Mouse (Mus musculus): ENCODE results near the gene Tmem196. TPM values are rescaled to one million over a fixed set of nuclear protein-coding genes. Genes with fewer than 3 reads are reported as not detected.
"Not testable (repeated sequence)": the region's sequence is repeated elsewhere in the genome, so short reads cannot be mapped to it uniquely, and the experiment has no call there.

Tmem196 gene
- polyA plus RNA-seq, 1 experiment from 2014 or later: 1.1 TPM

DNA sequence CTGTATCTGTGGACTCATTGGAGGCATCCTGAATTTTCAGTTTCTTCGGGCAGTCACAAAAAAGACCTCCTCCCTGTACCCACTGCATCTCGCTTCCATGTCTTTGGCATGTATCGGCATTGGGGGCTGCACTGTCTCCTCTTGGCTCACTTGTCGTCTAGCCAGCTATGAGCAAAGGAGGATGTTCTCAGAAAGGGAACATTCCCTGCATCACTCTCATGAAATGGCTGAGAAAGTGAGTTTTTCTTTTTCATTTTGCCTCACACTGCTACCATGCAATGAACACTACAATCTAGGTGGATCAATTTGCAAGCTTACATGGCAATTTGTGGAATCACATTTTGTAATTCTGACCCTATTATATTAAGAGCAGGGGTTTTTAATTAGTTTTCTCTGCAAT lies 69.1 kb downstream of the Tmem196 start:
- Histone ChIP-seq H3K4me3 (ENCODE audit: low read length) (no peak overlapping the region), H3K4me2 (ENCODE audit: low read depth, low read length) (no peak overlapping the region), H3K27ac (ENCODE audit: low read length) (no peak overlapping the region), H3K4me1 (ENCODE audit: control insufficient read depth, insufficient read depth, low read length) (no peaks in the 10 kb centered on the region), H3K36me3 (ENCODE audit: control insufficient read depth, insufficient read depth) (no peaks in the 10 kb centered on the region), H3K9me3 (replicated peaks; ENCODE audit: control insufficient read depth, low read length) (no peaks in the 10 kb centered on the region), H3K27me3 (ENCODE audit: control insufficient read depth, insufficient read depth, low read length) (no peaks in the 10 kb centered on the region; the same call in 1 of the 2 replicates), H3K9ac (ENCODE audit: low read length) (no peak overlapping the region)
- 70% methylated on average over 4 of the region's 4 CpGs for WGBS
- ATAC-seq (replicated peaks; ENCODE audit: extremely low read depth, insufficient read depth, low FRiP score): no peak

DNA sequence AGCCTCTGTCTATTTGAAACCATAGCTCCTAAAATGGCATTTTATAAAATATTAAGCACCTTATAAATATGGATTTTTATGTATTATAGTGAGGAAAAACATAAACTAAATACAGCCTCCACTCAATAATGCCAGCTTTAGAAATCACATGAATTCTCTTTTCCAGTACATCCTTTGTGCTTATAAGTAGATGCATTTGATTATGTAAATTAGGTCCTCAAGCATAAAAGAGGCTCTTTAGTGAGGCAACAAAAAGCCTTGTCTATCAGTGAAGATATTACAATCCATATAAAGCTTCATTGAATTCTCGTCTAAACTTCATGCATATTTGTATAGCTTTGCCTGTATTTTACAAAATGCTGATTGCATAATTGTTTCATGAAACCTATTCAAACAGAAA lies 69.6 kb downstream of the Tmem196 start:
- H3K4me3 ChIP-seq (ENCODE audit: low read length): no peak overlapping the region
- no peak overlapping the region for H3K27ac ChIP-seq (ENCODE audit: low read length)
- H3K4me1 ChIP-seq (ENCODE audit: control insufficient read depth, insufficient read depth, low read length): no peaks in the 10 kb centered on the region
- no peaks in the 10 kb centered on the region for H3K9me3 ChIP-seq (replicated peaks; ENCODE audit: control insufficient read depth, low read length)
- no peaks in the 10 kb centered on the region; the same call in 1 of the 2 replicates for H3K27me3 ChIP-seq (ENCODE audit: control insufficient read depth, insufficient read depth, low read length)
- no peak overlapping the region for H3K4me2 ChIP-seq (ENCODE audit: low read depth, low read length)
- 59% methylated on average over 1 of the region's 1 CpGs for WGBS
- no peaks in the 10 kb centered on the region for H3K36me3 ChIP-seq (ENCODE audit: control insufficient read depth, insufficient read depth)
- ATAC-seq (replicated peaks; ENCODE audit: extremely low read depth, insufficient read depth, low FRiP score): no peak
- H3K9ac ChIP-seq (ENCODE audit: low read length): no peak overlapping the region

DNA sequence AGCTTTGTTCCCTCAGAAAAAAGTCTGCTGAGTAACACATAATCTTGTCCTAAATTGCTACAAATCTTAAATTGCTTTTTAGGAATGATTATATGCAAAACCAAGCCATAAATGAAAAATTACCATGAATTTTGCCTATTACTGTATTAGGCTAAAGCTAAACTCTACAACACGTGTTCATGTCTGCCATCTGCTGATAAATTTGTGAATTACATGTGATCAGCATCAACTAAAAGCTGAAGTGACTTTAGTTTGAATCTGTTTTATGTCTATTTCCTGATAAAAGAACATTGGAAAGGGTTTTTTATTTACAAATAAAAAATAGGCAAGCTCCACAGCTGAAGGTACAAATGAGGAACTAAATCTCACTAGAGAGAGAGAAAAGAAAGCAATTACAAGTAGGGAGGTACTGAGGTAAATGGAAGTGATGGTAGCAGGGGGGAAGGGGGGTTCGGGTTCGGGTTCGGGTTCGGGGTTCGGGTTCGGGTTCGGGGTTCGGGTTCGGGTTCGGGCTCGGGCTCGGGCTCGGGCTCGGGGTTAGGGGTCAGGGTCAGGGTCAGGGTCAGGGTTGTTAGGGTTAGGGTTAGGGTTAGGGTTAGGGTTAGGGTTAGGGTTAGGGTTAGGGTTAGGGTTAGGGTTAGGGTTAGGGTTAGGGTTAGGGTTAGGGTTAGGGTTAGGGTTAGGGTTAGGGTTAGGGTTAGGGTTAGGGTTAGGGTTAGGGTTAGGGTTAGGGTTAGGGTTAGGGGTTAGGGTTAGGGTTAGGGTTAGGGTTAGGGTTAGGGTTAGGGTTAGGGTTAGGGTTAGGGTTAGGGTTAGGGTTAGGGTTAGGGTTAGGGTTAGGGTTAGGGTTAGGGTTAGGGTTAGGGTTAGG lies 82.7 kb downstream of the Tmem196 start:
- not testable (repeated sequence) for H3K9me3 ChIP-seq (replicated peaks; ENCODE audit: control insufficient read depth, low read length); H3K9ac ChIP-seq (ENCODE audit: low read length); H3K36me3 ChIP-seq (ENCODE audit: control insufficient read depth, insufficient read depth); ATAC-seq (replicated peaks; ENCODE audit: extremely low read depth, insufficient read depth, low FRiP score); H3K4me1 ChIP-seq (ENCODE audit: control insufficient read depth, insufficient read depth, low read length); H3K4me2 ChIP-seq (ENCODE audit: low read depth, low read length); H3K27me3 ChIP-seq (ENCODE audit: control insufficient read depth, insufficient read depth, low read length); H3K27ac ChIP-seq (ENCODE audit: low read length); H3K4me3 ChIP-seq (ENCODE audit: low read length)
- WGBS: 78% methylated on average over 15 of the region's 15 CpGs

Data from heart, embryonic 16.5 days (tissue).